Mouse (Mus musculus) cerebellum, adult 11 months (tissue): ENCODE data around the gene Dock10.

Experiments
- DNase-seq: peaks from one replicate; pipeline ENCODE4 v3.0.0; 2022

The Dock10 gene

DNA sequence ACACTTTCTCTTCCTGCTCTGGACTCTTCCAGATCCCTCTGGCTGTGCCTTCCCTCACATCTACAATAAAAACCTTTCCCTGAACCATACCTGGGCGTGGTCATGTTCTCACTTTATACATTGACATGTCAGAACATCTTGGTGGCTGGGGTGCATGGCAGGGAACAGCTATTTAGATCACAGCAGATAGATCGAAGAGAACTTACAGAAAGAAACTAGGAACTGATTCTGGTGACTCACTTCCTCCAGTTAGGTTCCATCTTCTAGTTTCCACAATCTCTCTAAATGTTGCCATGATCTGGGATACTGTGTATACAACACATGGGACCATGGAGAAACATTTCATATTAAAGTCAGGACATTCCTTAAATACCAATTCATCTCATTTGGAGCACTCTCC is 304.4 kb downstream of the Dock10 start:
- DNase-seq, result no peak

DNA sequence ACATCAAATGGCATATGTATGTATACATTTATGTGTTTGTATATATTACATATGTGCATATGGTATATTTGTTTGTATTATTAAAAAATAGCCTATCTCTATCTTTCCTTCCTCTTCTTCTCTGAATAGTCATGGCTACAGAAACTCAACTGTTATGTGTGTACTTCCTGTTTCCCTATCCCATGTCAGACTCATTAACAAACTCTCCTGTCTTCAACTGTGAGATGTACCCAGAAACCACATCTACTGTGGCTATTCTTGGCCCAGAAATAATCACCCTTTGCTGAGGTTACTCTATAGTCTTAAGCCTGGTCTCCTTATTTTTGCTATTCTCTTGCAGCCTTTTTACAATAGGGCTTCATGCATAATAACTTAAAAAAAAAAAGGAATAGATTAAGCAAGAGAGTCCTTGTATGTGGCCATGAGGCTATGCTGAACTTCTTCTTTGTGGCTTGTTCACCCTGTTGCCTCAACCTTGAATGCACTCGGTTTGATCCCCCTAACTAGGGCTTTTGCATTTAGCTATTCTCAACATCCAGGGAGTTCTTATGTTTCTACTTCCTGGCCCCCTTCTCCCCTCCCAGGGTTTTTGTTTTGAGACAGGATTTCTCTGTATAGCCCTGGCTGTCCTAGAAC is 306.3 kb downstream of the Dock10 start:
- no peak for DNase-seq
